ENCODE assay signal across 39 mouse cellular contexts in the genomic region with DNA sequence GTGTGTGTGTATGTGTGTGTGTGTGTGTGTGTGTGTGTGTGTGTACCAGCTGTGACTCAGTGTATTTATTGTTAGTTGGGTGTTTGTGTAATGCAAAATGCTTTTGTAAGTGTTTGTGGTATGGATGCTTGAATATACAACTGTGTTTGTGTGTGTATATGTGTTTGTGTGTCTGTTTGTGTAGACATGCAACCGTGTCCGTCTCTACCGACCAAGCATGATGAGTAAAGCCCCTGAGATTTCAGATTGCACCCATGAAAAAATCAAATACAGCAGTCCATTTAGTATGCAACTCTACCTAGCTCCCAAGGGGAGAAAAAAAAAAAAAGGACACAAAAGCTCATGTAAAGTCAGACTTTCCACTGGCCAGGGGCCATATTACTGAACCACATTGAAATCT. TPM values are rescaled to one million over a fixed set of nuclear protein-coding genes. Genes with fewer than 3 reads are reported as not detected.
"Had no signal": no experiment of that assay in that cellular context is flagged by ENCODE, and none has a peak within 500 bp of the region (broad histone marks: within the 10 kb centered on the region; RNA-seq: fewer than 3 reads in every experiment).

No protein-coding gene starts in this region.

RNA-seq across cellular contexts. Expression of a gene that starts 5.0 kb away (rescaled TPM):
- total RNA-seq: left cerebral cortex, postnatal 10 days; liver, adult 2 months; megakaryocyte progenitor cell, adult 5-6 weeks; megakaryocyte, adult 5-6 weeks; megakaryocyte-erythroid progenitor cell, adult 5-6 weeks; midbrain, postnatal 0 days; monocyte, adult 5-6 weeks had no signal
- polyA plus RNA-seq: limb, embryonic 11.5 days; limb, embryonic 12.5 days; limb, embryonic 13.5 days; limb, embryonic 14.5 days; limb, embryonic 15.5 days; liver, adult 2 months; liver, embryonic 11.5 days; liver, embryonic 12.5 days; liver, embryonic 13.5 days; liver, embryonic 14.5 days; liver, embryonic 15.5 days; liver, embryonic 16.5 days; liver, postnatal 0 days; lung, adult 2 months; lung, embryonic 15.5 days; lung, embryonic 16.5 days; lung, postnatal 0 days; macrophage; midbrain, embryonic 10.5 days; midbrain, embryonic 11.5 days; midbrain, embryonic 12.5 days; midbrain, embryonic 13.5 days; midbrain, embryonic 14.5 days; midbrain, embryonic 15.5 days; midbrain, embryonic 16.5 days; midbrain, postnatal 0 days; neural tube, embryonic 11.5 days; neural tube, embryonic 12.5 days had no signal

RNA-seq across cellular contexts. Expression of a gene that starts 11.4 kb away (rescaled TPM):
- total RNA-seq: left cerebral cortex, postnatal 10 days; left cerebral cortex, postnatal 14 days; left cerebral cortex, postnatal 36 days; left cerebral cortex, postnatal 4 days; liver, adult 2 months; megakaryocyte progenitor cell, adult 5-6 weeks; megakaryocyte, adult 5-6 weeks; megakaryocyte-erythroid progenitor cell, adult 5-6 weeks; midbrain, postnatal 0 days; monocyte, adult 5-6 weeks had no signal
- polyA plus RNA-seq: limb, embryonic 11.5 days; limb, embryonic 12.5 days; limb, embryonic 13.5 days; limb, embryonic 14.5 days; limb, embryonic 15.5 days; liver, adult 2 months; liver, embryonic 11.5 days; liver, embryonic 12.5 days; liver, embryonic 13.5 days; liver, embryonic 14.5 days; liver, embryonic 15.5 days; liver, embryonic 16.5 days; liver, postnatal 0 days; lung, adult 2 months; lung, embryonic 14.5 days; lung, embryonic 15.5 days; lung, embryonic 16.5 days; lung, postnatal 0 days; macrophage; midbrain, embryonic 10.5 days; midbrain, embryonic 11.5 days; midbrain, embryonic 12.5 days; midbrain, embryonic 13.5 days; midbrain, embryonic 14.5 days; midbrain, embryonic 15.5 days; midbrain, embryonic 16.5 days; midbrain, postnatal 0 days; neural tube, embryonic 11.5 days; neural tube, embryonic 12.5 days had no signal

RNA-seq across cellular contexts. Expression of a gene that starts 28.3 kb away (rescaled TPM):
- total RNA-seq: left cerebral cortex, postnatal 10 days; left cerebral cortex, postnatal 14 days; left cerebral cortex, postnatal 25 days; left cerebral cortex, postnatal 36 days; left cerebral cortex, postnatal 4 days; liver, adult 2 months; megakaryocyte progenitor cell, adult 5-6 weeks; megakaryocyte, adult 5-6 weeks; megakaryocyte-erythroid progenitor cell, adult 5-6 weeks; midbrain, postnatal 0 days; monocyte, adult 5-6 weeks had no signal
- polyA plus RNA-seq: limb, embryonic 11.5 days; limb, embryonic 12.5 days; limb, embryonic 13.5 days; limb, embryonic 14.5 days; limb, embryonic 15.5 days; liver, adult 2 months; liver, embryonic 11.5 days; liver, embryonic 12.5 days; liver, embryonic 13.5 days; liver, embryonic 14.5 days; liver, embryonic 15.5 days; liver, embryonic 16.5 days; liver, postnatal 0 days; lung, adult 2 months; lung, embryonic 14.5 days; lung, embryonic 15.5 days; lung, embryonic 16.5 days; lung, postnatal 0 days; macrophage; midbrain, embryonic 10.5 days; midbrain, embryonic 11.5 days; midbrain, embryonic 12.5 days; midbrain, embryonic 13.5 days; midbrain, embryonic 14.5 days; midbrain, embryonic 15.5 days; midbrain, embryonic 16.5 days; midbrain, postnatal 0 days; myocyte; neural tube, embryonic 11.5 days; neural tube, embryonic 12.5 days had no signal

RNA-seq across cellular contexts. Expression of a gene that starts 30.2 kb away (rescaled TPM):
- total RNA-seq: left cerebral cortex, postnatal 10 days; left cerebral cortex, postnatal 14 days; left cerebral cortex, postnatal 25 days; left cerebral cortex, postnatal 36 days; left cerebral cortex, postnatal 4 days; liver, adult 2 months; megakaryocyte progenitor cell, adult 5-6 weeks; megakaryocyte, adult 5-6 weeks; megakaryocyte-erythroid progenitor cell, adult 5-6 weeks; midbrain, postnatal 0 days; monocyte, adult 5-6 weeks had no signal
- polyA plus RNA-seq: limb, embryonic 11.5 days; limb, embryonic 12.5 days; limb, embryonic 13.5 days; limb, embryonic 14.5 days; limb, embryonic 15.5 days; liver, adult 2 months; liver, embryonic 11.5 days; liver, embryonic 12.5 days; liver, embryonic 13.5 days; liver, embryonic 14.5 days; liver, embryonic 15.5 days; liver, embryonic 16.5 days; liver, postnatal 0 days; lung, adult 2 months; lung, embryonic 14.5 days; lung, embryonic 15.5 days; lung, embryonic 16.5 days; lung, postnatal 0 days; macrophage; midbrain, embryonic 10.5 days; midbrain, embryonic 11.5 days; midbrain, embryonic 12.5 days; midbrain, embryonic 13.5 days; midbrain, embryonic 14.5 days; midbrain, embryonic 15.5 days; midbrain, embryonic 16.5 days; midbrain, postnatal 0 days; myocyte; neural tube, embryonic 11.5 days; neural tube, embryonic 12.5 days had no signal
